Mouse (Mus musculus): ENCODE results near the gene Igflr1.

The Igflr1 gene

DNA sequence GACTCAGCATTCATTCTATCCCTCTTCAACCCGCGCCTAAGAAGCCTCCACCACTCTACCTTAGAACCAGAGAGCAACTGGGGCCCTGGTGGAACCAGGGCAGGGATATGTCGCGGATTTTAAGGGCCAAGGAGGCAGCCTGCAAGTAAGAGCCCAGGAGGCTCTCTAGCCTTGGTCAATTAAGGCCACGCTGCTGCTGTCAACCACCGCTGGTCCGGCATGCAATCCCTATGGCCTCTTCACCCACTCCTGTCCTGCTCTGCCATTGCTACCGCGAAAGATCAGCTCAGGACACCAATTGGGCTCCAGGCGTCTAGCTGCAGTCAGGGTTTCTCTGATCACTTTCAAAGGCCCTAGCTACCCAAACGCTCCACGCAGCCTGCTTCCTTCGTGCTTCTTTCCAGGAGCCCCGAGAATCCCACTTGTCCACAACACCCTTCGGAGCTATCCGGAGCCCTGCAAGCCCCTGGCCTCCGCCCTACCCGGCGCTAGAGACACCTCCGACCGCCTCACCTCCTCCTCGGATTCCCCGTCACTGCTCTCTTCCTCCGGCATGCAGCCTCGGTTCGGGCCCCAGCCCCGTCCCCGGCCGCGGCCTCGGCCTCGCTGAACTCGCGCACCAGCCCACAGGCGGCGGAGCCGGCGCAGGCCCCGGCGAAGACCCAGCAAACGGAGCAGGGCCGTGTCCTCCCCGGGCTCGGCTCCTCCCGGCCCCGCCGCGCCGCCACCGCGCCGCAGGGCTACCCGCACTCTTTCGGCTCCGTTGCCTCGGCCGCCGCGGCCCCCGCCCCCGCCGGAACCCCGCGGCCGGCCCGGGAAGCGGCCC, 22.8 kb downstream of the Igflr1 start:
- peak; percentile 74 for DNase-seq (ENCODE audit: extremely low spot score, low spot score)

DNA sequence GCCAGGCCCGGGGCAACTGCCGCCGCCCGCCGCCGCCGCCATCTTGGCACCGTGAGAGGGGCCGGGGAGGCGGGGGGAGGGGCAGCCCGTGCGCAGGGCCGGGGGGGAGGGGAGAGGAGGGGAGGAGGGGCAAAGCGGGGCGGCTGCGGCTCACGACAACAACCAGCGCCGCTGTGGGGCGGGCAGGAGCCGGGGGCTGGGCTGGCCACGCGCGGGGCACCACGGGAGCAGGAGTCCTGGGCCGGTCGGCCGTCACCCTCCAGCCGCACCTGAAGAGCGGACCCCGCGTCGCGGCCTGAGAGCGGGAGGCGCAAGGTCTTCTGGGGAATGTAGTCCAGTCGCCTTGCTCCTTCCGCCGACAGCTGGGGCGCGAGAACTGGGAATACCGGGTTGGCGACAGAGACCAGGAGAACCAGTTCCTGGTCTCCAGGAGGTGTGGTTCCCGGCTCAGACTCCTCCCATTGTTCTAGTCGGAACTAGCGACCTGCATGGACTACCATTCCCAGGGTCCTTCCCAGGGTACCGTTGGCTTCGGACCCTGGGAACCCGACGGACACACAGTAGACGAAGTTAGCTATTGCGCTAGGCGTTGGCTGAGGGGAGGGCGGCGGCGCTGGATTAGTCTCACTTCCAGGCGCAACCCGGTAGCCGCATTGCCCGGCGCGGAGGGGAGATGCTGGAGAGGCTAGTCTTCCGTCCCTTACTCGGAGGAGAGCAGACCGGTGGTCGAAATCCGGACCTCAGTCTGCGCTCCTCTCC, 23.6 kb downstream of the Igflr1 start, which contains the start of gene Kmt2b:
Gene Kmt2b, minus strand, starts transcription at position 51 of the 759 bp plus-strand sequence.
- DNase-seq (ENCODE audit: extremely low spot score, low spot score), result peak; percentile 97

DNA sequence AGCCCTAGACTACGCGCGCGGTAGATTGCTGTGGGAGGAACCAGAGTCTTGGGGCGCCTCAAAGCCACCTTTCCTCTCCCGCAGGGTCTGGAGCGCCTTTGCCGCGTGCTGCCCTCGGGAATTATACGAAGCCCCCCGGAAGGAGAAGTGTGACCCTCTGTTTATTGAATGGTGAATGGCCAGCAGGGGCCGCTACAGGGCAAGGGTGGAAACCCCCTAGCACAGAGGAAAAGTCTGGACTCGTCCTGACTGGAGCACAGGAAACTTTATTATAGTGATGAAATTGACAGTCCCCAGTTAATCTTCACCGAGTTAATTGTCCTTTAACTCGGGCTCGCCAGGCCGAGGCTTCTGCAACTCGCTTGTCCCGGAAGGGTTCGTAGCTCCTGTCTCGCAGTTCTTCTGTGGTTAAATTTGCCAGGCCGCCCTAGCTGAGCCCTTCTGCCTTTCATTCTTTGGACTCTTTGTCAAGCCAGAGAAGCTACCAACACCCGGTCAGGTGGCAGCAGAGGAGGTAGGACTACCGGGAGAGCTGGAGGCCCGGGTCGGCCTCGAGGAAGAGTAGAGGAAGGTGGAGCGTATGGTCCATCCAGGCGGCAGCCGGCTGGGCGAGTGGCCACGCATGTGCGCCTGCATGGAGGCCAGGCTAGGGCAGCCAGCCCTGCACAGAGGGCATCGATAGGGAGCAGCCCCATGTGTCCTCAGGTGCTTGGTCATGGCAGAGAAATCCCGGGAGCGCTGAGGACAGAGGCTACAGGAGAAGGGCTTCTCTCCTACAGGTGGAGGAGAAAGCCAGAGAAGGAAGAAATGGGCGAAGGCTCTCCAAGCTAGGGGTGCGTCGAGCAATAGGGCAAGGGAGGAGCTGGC, 24.4 kb downstream of the Igflr1 start:
- peak; percentile 89 for DNase-seq (ENCODE audit: extremely low spot score, low spot score)

DNA sequence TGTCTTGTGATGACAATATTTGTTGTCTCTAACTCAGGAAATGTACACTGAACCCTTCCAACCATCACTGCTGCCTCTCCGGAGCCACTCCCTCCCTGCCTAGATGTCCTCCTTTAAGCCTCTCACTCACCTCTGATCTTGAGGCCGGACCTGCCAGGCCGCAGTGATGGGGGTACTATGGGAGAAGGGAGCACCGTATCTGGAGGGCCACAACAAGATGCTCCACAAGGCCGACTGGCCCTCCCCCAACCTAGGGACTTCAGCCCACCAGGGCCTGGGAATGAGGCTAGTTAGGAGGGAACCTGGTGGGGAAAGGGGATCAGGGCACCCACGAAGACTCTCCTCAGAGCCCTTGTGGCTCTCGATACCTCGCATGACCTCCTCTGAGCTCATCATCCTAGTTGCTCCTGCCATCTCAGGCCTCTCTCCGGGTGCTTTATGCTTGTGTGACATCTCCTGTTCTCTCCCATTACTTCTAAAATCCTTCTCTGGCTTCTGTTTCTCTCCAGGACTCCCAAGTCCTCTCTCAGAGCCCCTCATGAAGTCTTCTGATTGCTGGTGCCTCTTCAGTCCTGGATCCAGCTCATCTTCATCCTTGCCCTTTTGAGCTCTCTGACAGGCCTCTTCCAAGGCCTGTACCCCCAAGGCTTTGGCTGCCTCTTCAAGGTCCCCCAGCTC, 25.8 kb downstream of the Igflr1 start:
- no peak for DNase-seq (ENCODE audit: extremely low spot score, low spot score)

DNA sequence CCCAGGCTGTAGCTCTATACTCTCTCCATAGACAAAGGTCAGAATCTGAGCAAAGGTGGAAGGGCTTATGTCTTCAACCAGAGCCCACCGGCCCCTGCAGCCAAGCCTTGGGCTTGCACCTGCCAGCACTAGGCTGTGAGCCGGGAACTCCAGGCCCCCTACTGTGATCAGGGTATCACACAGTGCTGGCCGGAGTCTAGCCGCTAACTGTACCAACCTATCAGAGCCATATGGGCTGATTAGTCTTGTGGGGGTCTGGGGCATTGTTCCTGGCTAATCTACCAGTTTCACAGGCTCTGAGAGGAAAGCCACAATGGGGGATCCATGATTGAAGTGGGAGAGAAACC, 26.4 kb downstream of the Igflr1 start:
- DNase-seq (ENCODE audit: extremely low spot score, low spot score), result no peak

DNA sequence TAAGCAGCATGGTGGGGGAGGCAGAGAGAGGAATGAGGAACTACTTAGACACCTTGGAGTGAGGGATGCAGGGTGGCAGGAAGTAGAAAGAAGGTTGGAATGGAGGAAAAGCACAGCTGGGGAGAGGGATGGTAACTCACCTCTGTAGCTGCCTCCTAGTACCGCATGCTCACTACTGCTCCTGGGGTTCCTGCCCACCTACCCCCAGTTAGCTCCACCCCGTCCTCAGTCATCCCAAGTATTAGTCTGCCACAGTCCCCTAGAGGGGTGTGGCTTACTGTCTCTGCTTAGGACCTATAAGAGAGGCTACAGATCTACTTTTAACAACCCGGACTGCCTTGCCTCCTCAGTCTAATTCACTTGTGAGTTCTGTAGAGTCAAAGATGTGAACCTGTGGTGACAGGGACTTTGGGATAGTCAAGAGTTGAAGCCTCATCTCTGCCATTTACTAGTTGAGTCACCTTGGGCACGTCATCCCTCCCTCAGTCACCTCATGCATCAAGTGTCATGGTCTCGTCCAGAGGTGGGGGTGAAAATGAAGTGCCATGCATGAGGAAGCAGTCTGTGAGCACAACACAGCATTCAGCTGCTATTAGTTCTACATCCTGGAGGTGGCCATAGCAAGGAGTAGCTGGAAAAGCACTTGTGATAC, 27.7 kb downstream of the Igflr1 start:
- no peak for DNase-seq (ENCODE audit: extremely low spot score, low spot score)

DNA sequence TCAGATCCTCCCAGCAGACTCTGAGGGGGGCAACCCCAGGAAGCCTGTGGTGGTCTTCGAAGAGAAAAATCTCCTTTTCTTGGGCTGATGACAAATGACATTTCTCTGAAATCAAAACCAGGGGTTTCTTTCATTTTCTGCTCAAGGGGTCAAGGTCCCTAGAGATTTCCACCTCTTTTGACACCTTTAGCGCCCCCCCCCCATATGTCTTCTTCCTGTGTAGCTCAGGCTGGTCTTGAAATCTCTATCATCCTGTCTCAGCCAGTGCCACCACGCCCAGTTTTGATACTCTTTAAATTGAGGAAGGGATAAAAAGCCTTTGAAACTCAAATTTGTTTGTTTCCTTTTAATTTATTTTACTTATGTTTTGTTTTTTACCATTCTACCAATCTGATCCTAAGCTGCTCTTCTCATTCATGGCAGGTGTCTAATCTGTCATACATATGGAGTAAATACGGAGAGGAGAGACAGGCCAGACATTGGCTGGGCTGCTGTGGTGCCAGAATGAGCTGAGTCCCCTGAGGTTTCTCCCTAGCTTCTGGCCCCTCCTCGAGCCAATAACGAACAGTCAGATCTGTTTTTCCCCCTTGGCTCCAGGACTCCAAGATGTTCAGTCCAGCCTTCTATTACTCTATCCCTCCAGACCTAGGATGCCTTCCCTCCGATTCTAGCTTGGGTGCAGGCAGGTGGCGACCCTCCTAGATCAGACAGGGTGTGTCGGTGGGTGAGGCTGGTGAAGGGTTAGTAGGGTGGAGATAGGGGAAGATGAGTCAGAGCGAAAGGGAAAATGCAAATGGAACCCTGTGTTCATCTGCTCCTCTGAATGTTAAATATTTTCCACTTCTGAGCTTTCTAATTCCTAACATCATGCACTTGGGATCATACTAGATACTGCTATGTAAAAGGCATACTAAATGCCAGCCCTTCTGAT, 28.6 kb downstream of the Igflr1 start:
- DNase-seq (ENCODE audit: extremely low spot score, low spot score), result no peak

DNA sequence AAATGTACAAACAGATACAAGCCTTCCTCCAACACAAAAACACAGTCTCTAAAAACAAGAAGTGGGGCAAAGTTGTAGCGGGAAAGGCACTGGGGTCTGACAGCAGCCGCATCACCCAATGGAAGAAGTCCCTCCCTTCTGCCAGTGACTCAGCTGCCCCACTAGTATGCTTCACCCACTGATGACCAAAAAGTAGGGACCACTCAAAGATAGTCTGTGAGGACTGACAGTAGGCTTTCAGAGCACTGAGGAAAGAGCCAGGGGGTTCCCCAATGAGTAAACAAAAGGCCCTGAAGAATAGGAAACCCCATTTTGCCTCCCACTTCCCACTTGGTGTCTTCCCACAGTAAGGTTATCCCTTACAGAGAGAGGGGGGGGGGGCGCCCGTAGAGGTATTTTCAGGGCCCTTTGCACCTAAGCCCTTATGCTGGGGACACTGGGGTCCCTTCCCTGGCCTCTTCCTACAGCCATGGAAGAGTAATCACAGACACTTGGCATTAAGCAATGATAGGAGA, 29.3 kb downstream of the Igflr1 start:
- DNase-seq (ENCODE audit: extremely low spot score, low spot score), result no peak

DNA sequence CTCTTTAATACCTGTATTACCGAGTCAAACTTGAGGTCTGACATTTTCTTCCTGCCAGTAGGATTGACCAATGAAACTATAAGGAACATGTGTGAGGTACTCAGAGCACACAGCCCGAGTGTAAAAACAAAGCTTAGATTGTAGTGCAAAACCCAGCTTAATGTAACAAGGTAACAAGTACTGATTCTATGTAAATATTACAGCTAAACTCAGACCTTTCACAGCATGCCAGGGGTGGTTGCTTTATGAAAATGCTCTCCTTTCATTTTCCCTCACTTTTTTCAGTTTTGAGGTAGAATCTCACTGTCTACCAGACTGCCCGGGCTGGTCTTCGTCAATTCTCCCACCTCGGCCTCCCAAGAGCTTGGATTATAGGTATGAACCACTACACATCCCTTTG, 30.9 kb downstream of the Igflr1 start:
- no peak for DNase-seq (ENCODE audit: extremely low spot score, low spot score)

DNA sequence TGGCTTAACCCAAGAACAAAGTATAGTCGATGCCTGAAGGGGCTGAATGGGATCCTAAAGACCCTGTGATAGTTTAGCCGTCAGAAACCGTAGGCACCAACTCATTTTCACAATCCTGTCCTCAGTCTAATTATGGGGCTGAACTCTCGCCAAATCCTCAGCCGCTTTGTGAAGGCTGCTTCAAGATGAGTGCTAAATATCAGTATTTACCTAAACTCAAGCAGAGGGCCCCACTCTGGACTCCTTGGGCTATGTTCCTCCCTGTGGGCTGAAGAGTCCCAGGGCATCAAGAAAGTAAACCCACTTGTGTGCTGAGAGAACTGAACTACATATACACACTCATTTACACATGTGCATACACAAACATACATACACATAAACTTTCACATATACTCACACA, 31.6 kb downstream of the Igflr1 start:
- no peak for DNase-seq (ENCODE audit: extremely low spot score, low spot score)

DNA sequence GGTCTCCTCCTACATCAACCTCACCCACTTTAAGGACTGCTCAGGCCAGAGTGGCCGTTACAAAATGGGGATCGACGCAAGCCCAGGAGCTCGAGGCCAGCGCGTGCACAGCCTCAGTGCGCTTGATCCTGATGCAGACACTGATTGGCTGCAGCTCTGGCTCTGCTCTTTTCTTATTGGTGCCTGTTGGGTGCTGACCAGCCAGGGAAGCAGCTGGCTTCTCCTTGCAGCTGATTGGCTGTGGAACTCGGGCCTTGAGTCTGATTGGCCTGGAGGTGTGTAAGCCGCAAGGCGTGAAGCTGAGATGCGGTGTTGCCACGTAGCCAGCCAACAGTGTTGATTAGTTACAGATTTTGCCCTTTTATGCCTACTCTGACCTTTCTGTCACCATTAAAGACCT, 33.6 kb downstream of the Igflr1 start, which contains the start of gene Zbtb32:
Gene Zbtb32, minus strand, starts transcription at position 124 of the 400 bp plus-strand sequence.
- DNase-seq (ENCODE audit: extremely low spot score, low spot score), result no peak

DNA sequence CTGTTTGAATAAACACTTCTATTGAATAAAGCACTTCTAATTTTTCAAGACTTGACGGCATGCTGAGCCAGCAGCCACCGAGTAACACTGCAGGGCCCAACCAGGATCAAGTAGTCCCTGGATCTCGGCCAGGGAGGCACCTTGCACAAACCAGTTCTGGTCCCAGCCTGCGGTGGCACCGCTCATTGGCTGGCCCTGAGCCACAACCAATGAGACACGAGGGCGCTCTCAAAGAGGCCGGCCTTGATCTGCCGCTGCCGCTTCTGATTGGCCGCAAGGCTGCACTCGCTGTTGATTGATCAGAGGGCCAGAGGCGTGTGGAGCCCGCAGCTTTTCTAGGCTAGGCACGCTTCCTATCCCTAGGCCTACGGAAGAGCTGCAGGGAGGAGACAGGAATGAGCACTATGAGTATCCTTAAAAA, 34.7 kb downstream of the Igflr1 start:
- DNase-seq (ENCODE audit: extremely low spot score, low spot score), result peak; percentile 69

DNA sequence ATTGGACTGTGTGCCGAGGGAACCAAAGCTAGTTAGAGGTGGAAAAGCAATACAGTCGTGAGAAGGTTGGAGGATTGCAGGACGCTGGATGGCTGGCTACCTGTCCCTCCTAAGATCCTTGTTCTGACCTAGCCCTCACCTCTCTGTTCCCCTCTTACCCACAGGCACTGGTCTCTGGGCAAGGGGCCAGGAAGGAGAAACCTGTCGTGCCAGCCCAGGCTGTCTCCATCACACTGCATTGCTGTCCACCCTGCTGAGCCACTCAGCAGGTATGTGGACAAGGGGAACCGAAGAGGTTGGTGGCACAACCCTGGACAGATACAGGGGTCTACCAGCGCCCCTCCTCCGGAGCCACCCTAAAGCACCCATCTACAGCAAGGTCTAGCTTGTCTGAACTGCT, 35.4 kb downstream of the Igflr1 start:
- DNase-seq (ENCODE audit: extremely low spot score, low spot score), result no peak

DNA sequence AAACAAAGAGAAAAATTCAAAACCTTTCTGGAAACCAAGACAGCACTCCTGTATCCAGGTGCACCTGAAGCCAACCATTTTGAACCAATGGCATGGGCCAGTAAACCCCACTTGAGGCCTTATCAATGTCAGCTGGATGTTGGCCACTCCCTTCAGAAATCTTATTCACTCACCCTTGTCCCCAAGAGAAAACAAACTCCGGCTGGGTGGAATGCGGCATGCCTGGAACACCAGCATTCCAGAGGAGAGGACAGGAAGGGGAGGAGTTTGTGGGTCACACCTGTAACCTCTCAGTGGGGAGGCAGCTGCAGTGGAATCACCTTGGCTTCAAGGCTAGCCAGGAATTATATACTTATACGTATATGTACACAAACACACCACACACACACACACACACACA, 37.4 kb downstream of the Igflr1 start:
- DNase-seq (ENCODE audit: extremely low spot score, low spot score), result no peak

DNA sequence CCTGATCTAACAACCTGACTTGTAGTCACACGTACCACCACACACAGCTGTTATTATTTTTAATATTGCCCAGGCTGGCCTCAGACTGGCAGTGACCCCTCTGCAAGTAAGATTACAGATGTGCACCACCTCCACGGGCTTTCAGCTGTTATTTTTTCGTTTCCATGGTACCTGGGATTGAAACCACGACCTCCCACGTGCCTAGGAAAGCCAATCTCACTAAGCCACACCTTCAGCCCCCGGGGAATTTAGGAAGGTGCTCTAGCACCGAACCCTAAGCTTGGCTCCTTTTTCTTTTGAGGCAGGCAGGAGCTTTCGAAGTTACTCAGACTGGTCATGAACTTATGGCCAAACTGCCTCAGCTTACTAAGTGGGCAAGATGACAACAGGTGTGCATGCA, 39.2 kb downstream of the Igflr1 start:
- no peak for DNase-seq (ENCODE audit: extremely low spot score, low spot score)

DNA sequence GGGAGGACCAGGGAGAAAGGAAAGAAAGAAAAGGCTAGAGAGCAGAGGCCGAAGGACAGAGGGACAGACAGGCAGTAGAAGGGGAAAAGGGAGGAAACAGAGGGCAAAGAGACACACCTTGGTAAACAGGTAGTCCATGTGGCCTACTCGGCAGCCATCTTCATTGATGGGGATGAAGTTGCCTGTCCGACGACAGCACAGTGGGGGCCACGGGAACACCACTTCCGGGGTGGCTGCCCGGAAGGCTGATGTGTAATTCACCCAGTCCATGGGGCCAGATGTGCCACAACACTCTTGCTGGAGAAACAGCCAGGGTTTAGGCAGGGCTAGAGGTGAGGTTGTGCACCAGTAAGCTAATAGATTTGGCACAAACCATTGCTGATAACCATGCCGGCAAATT, 39.7 kb downstream of the Igflr1 start:
- no peak for DNase-seq (ENCODE audit: extremely low spot score, low spot score)

DNA sequence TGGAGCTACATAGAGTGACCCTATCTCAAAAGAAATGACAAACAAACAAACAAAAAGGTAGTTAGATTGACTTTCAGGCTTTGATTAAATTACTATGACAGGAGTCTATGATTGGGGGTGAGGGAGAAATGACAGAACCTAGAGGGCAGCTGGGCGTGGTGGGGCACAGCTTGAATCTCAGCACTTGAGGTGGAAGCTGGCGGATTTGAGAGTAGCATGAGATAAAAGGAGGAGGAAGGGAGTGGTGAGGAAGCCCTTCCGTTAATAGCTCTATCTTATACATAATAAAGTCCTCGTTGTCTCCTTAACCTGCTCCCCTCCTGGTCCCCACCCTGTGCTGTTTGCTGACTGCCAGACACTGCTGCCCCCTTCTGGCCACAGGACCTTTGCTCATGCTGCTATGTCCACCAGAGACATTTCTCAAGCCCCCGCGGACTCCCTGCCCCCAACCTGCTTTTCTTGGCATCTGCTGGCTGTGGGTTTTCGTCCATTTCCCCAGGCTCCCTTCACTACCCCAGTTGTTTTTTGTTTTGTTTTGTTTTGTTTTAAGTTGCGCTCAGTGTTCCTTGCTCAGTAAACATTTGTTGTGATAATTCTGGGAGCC, 42.6 kb downstream of the Igflr1 start:
- DNase-seq (ENCODE audit: extremely low spot score, low spot score), result peak; percentile 40

DNA sequence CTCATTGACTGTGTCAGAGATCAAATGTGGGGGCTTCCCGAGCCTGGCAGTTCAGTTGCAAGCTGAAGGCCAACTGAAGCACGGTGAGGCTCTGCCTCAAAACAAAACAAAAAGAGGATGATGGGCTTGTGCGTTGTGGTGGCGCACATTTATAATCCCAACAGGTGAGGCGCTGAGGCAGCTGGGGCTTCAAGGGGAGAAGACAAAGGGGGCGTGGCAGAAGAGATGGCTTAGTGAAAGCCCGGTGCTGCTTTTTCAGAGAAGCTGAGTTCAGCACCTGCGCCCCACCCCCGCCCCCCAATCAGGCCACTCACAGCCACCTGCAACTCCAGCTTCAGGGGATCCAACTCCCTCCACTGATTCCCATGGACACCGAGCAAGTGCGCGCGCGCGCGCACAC, 43.2 kb downstream of the Igflr1 start:
- DNase-seq (ENCODE audit: extremely low spot score, low spot score), result no peak

DNA sequence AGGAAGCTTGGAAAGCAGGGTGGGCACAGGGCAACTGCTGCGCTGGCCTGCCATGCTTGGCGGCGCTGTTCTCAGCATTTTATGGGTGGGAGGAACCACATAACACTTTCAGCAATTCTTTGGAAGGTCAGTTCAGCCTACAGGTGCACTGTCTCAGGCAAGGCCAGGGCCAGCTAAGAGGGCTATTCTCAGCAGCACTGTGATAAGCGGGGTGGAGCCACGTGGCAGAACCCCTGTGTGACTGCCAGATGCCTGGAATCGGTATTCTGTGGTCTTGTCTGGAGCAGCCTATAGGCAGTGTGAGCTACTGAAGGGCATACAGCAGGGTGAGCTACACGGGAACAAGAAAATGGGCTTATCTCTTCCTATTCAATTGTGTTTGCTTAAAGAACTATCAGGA, 44.8 kb downstream of the Igflr1 start:
- DNase-seq (ENCODE audit: extremely low spot score, low spot score), result no peak

Measured in neural tube, embryonic 10.5 days (tissue).